Mouse (Mus musculus) layer of hippocampus, adult 18-20 months (tissue): ENCODE results near the gene Usp33. TPM values are rescaled to one million over a fixed set of nuclear protein-coding genes. Genes with fewer than 3 reads are reported as not detected.

ENCODE experiments used
- DNase-seq, 2 experiments: peaks; one replicate each; pipeline ENCODE4 v3.0.0; 2022; ENCODE audit warnings: low spot score in 2 of 2
- total RNA-seq, 2 experiments: library from RNA; stranded (reverse); gene quantifications; 2 replicates each; pipeline ENCODE4 v1.2.3; 2021

Usp33 gene
- total RNA-seq, 2 experiments from 2014 or later = 118 to 120 TPM

GRCm38 (mm10) chr3:152339862-152340557, 6.3 kb upstream of the Usp33 start, which contains the start of gene Miga1:
TSS of gene Miga1 (minus strand) at chr3:152340407.
- DNase-seq = peak; percentile 78 to 86

GRCm38 (mm10) chr3:152342961-152343517, 3.2 kb upstream of the Usp33 start:
- no peak for DNase-seq

GRCm38 (mm10) chr3:152346633-152347141, 409 bp downstream of the Usp33 start:
- peak in 1 of 2 experiments; percentile 39 for DNase-seq

DNA sequence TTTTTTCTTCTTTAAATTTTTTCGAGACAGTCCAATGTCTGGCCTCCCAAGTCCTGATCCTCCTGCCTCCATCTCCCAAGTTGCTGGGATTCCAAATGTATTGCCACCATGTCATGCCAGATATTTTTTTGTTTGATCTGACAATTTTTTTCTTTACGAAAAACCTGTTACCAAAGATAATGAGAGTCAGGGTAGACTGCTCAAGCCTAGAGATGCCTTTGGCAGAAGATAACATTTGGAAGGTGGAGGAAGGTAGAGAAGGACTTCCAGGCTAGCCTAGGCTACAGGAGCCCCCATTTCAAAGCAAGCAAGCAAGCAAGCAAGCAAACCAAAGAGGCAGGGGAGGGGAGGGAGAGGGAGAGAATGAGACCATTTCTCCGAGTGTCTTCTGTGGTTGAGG, 949 bp downstream of the Usp33 start:
- no peak for DNase-seq

GRCm38 (mm10) chr3:152348011-152348830, 1.9 kb downstream of the Usp33 start:
- no peak for DNase-seq

- DNase-seq = no peak
Observed at GRCm38 (mm10) chr3:152350431-152350830, 4.2 kb downstream of the Usp33 start.

DNA sequence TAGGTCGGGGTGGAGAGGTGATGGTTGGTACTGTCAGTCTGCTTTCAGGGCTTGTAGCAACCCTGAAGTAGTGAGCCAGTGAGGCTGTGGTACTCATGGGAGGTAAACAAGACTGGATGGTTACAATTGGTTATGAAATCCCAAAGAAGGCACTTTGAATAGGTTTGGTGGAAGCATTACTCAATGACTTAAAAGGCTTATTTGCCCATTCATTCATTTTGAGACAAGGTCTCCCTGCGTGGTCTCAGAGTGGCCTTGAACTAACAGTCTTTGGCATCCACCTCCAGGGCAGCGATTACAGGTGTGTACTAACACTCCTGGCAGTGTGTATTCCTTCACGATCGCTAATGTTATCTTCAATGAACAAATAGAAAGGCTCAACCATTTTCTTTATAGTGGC, 4.7 kb downstream of the Usp33 start:
- DNase-seq = no peak

GRCm38 (mm10) chr3:152352289-152352688, 6.0 kb downstream of the Usp33 start:
- DNase-seq = no peak

GRCm38 (mm10) chr3:152353434-152354177, 7.3 kb downstream of the Usp33 start:
- peak in 1 of 2 experiments; percentile 40 for DNase-seq

GRCm38 (mm10) chr3:152355361-152355760, 9.1 kb downstream of the Usp33 start:
- DNase-seq = no peak

DNA sequence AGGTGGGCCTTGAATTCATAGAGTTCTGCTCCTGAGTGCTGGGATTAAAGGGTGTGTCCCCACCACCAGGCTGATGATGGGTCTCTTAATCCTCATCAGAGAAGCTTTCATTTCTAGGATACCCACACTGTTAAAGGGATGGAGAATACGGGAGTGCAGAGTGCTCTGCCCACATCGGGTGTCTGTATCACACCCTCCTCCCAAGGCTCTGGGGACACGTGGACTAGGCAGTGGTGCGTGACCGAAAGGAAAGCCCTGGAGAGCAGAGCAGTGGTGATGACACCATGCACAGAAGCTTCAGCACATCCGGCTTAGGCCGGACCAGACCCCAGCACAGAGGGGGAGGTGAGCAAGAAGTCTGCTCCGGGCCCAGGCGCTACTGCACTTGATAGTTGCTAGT, 10.5 kb downstream of the Usp33 start:
- DNase-seq = no peak

DNA sequence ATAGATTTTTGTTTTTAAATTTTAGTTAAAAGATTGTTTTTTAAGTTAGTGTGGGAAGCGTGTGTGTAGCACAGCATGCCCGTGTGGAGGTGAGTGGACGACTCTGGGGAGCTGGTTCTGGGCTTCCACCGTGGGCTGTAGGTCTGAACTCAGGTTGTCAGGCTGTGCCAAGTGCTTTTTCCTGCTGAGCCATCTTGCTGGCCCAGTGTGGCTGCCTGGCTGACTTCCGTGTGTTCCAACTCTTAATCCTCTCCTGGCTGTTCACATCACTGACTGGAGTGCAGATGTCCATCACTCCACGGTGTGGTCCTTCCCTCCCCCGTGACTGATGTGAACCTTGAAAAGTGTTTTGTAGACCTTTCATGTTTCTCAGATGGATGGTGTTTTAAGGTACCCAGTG, 12.9 kb downstream of the Usp33 start:
- no peak for DNase-seq

DNA sequence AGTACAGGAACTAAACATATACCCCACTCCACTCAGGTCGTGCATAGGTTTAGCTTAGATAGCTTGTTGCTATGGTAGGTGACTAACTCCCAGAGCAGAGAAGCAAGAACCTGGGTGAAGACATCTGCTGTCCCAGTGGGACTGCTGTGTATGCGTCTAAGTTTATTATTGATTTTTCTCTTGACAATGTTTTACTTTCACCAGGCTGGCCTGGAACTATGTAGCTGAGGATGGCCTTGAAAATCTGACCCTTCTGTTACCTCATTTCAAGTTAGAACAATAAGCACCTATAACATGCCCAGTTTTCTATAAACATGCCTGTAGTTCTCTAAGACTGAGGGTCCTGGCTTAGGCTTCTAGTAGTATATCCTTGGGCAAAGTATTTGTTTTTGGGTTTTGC, 17.9 kb downstream of the Usp33 start:
- no peak for DNase-seq

DNA sequence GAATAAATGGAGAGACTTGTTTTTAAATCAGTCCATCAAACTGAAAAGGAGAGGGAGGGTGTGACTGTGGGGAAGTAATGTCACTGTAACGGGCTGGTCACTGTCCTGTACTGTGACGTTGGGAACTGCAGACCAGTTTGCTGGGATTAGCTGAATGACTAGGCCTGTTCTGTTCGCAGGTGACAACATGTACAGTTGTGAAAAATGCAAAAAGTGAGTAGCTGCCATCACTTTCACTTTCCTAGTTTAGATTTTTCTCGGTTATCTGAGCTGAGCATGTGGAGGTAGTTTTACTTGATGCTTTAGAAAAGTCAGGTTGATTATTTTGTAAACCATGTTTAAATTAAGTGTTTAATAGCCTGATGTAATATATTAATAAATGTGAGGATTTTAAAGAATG, 29.8 kb downstream of the Usp33 start:
- no peak for DNase-seq

DNA sequence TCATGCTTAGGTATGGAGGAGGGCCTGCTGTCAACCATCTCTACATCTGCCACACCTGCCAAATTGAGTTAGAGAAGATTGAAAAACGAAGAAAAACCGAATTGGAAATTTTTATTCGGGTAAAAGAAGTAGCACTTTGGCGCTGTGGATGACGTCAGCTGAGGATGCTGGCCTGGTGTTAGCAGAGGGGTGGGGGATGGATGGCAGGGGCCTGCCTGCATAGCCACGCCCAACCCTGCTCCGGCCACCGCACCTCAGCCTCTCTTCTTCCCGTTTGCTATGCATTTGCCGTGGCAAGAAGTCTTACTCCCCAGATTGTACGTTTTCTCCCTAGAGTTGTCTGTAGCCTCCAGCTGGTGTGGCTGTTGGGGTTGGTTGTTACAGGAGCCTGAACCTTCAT, 37.8 kb downstream of the Usp33 start:
- no peak for DNase-seq

DNA sequence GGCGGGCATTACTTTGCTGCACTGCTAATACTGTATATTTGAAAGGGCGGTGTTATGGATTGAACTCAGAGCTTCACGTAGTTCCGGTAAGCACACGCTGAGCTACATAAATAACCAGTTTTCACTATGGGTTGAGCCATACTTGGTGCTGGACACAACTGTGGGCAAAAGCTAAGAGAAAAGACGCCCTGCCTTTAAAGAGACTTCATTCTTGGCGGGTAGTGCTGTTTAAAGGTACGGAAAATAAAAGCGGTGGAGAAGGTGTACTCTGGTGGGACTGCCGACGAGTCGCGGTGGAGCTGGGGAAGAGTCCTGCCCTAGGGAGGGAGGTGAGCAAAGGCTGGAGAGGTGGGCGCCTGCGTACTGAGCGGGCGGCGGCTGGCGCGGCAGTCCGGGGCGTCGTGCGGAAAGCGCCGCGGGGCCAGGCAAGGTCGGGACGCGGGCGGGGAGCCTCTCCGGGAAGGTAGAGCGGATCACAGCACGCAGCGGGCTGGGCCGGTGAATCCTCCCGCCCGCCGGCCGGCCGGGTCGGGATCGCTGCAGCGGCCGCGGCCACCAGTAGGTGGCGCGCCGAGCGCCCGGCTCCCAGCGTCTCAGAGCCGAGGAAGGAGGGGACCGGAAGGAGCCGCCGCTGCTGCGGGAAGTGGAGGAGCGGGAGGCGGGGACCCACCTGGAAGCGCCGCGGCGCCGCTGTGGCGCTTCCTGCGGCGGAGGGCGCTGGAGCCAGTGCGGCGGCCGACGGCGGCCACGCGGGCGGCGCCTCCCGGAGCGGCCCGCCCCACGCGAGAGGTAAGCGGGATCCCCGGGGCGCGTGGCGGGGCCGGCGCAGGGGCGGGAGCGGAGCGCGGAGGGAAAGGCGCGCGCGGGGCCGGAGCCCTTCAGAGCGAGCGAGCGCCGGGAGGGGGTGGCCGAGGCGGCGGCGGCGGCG, 49.3 kb downstream of the Usp33 start, which contains the start of gene Zzz3:
Gene Zzz3, plus strand, starts transcription at position 124 of the 928 bp plus-strand sequence.
- peak; percentile 85 to 93 for DNase-seq

GRCm38 (mm10) chr3:152396278-152396987, 50.2 kb downstream of the Usp33 start:
- peak; percentile 93 to 96 for DNase-seq

DNA sequence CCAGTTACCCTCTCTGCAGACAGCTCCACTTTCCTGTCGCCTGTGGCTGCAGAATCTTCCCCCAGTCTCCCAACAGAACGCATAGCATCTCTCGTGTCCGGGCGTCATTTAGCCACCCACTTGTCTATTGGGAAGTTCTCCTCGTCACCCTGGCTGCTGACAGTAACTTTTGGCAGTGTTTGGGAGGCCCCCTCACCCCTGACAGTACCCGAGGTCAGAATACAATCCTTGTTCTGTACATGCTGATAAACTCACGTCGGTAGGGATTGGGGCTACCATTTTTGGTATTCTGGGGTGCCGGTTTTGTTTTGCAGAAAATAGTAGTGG, 50.7 kb downstream of the Usp33 start:
- DNase-seq = peak; percentile 15 to 32

DNA sequence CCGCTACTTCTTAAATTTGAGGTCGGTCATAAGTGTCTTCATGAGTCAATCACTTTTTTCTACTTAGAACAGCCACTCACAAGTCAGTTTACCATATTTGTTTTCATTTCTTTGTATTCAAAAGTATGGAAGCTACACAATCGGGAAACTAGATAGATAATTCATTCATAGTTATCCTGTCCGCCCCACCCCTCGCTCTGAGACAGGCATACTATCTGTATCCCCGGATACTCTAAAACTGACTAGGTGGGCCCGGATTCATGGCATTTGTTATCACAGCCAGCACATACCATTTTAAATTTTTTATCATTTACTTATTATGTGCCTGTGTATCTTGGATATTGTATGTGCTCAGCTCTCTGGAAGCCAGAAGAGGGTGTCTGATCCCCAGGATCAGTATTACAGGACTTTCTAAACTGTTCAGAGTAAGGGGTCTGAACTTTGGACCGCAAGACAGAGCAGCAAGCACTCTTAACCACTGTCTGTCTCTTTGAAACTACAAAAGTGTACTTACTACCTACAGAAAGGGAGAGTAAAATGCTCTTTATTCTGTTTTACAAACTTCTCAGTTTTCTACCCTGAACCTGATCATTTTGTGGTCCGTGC, 51.2 kb downstream of the Usp33 start:
- no peak for DNase-seq
